Mouse (Mus musculus): ENCODE results near the gene Evi2b. TPM values are rescaled to one million over a fixed set of nuclear protein-coding genes. Genes with fewer than 3 reads are reported as not detected.
A peak's percentile ranks its signal among the peaks of the same experiment; 100 is the strongest.

Evi2b gene
- polyA plus RNA-seq, 1 experiment = 0.30 TPM

GRCm38 (mm10) chr11:79511970-79512369 is 11.6 kb downstream of the Evi2b start:
- Histone ChIP-seq H3K36me3 (ENCODE audit: control insufficient read depth, insufficient read depth) (peaks cover 8% of the 10 kb centered on the region), H3K27me3 (ENCODE audit: control insufficient read depth, insufficient read depth, insufficient read length) (no peaks in the 10 kb centered on the region), H3ac (ENCODE audit: control insufficient read depth, insufficient read length, low read depth) (no peak overlapping the region), H3K79me2 (ENCODE audit: control insufficient read depth, insufficient read depth) (no peaks in the 10 kb centered on the region), H3K4me3 (ENCODE audit: insufficient read depth, poor library complexity, severe bottlenecking) (no peak overlapping the region), H3K79me3 (ENCODE audit: low read depth) (no peaks in the 10 kb centered on the region)
- no peak for TF ChIP-seq MYOG (IDR thresholded peaks at IDR 0.05; ENCODE audit: control insufficient read depth, extremely low read depth, insufficient read length)
- TF ChIP-seq CEBPB (IDR thresholded peaks at IDR 0.05; ENCODE audit: low read depth) = no peak
- TF ChIP-seq FOSL1 (IDR thresholded peaks at IDR 0.05; ENCODE audit: insufficient read depth, low read length, poor library complexity, severe bottlenecking) = no peak
- no peak for TF ChIP-seq MYOD1 (IDR thresholded peaks at IDR 0.05; ENCODE audit: control insufficient read depth, insufficient read length, low read depth)
- TF ChIP-seq CTCF (IDR thresholded peaks at IDR 0.05; ENCODE audit: control insufficient read depth, insufficient read depth, insufficient read length) = no peak
- no peak for TF ChIP-seq USF1 (IDR thresholded peaks at IDR 0.05; ENCODE audit: low read depth)
- no peak for TF ChIP-seq MAX (IDR thresholded peaks at IDR 0.05)

- Histone ChIP-seq H3ac (ENCODE audit: control insufficient read depth, insufficient read length, low read depth) (no peak overlapping the region), H3K4me3 (ENCODE audit: insufficient read depth, poor library complexity, severe bottlenecking) (no peak overlapping the region), H3K27me3 (ENCODE audit: control insufficient read depth, insufficient read depth, insufficient read length) (no peaks in the 10 kb centered on the region), H3K79me3 (ENCODE audit: low read depth) (no peaks in the 10 kb centered on the region), H3K36me3 (ENCODE audit: control insufficient read depth, insufficient read depth) (peaks cover 13% of the 10 kb centered on the region), H3K79me2 (ENCODE audit: control insufficient read depth, insufficient read depth) (no peaks in the 10 kb centered on the region)
- TF ChIP-seq CEBPB (IDR thresholded peaks at IDR 0.05; ENCODE audit: low read depth) (no peak), MYOD1 (IDR thresholded peaks at IDR 0.05; ENCODE audit: control insufficient read depth, insufficient read length, low read depth) (no peak)
Observed at GRCm38 (mm10) chr11:79504506-79504905, 19.1 kb downstream of the Evi2b start.

DNA sequence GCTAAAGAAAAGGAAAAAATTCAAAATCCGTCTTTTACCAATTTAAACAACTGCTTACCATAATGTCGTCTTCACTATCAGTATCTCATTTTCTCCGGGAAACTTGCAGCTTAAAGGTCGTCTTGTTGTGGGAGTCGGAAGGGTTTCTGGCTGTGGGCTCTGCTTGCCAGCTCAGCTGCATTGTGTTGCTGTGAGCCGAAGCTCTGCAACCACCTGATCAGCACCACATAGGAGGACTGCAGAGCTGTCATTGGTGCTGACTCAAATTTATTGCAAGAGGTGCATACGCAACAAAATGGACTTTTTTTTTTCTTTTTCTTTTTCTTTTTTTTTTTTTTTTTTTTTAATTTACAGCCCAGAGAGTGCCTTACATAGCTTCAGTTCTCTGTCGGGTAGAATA is 19.7 kb downstream of the Evi2b start, which contains the start of gene Omg:
Gene Omg, minus strand, starts transcription at position 240 of the 400 bp plus-strand sequence.
- H3K4me3 ChIP-seq (ENCODE audit: insufficient read depth, poor library complexity, severe bottlenecking) = no peak within 1 kb of the TSS
- H3K27me3 ChIP-seq (ENCODE audit: control insufficient read depth, insufficient read depth, insufficient read length) = no peaks in the 10 kb centered on the region
- TF ChIP-seq USF1 (IDR thresholded peaks at IDR 0.05; ENCODE audit: low read depth) = no peak
- no peak for TF ChIP-seq CEBPB (IDR thresholded peaks at IDR 0.05; ENCODE audit: low read depth)
- TF ChIP-seq MAX (IDR thresholded peaks at IDR 0.05) = no peak
- H3K79me3 ChIP-seq (ENCODE audit: low read depth) = no peaks in the 10 kb centered on the region
- peaks cover 13% of the 10 kb centered on the region for H3K36me3 ChIP-seq (ENCODE audit: control insufficient read depth, insufficient read depth)
- no peaks in the 10 kb centered on the region for H3K79me2 ChIP-seq (ENCODE audit: control insufficient read depth, insufficient read depth)
- no peak within 1 kb of the TSS for H3ac ChIP-seq (ENCODE audit: control insufficient read depth, insufficient read length, low read depth)

- peaks cover 13% of the 10 kb centered on the region for H3K36me3 ChIP-seq (ENCODE audit: control insufficient read depth, insufficient read depth)
- no peaks in the 10 kb centered on the region for H3K79me3 ChIP-seq (ENCODE audit: low read depth)
- no peaks in the 10 kb centered on the region for H3K27me3 ChIP-seq (ENCODE audit: control insufficient read depth, insufficient read depth, insufficient read length)
- no peak overlapping the region for H3ac ChIP-seq (ENCODE audit: control insufficient read depth, insufficient read length, low read depth)
- no peaks in the 10 kb centered on the region for H3K79me2 ChIP-seq (ENCODE audit: control insufficient read depth, insufficient read depth)
- no peak overlapping the region for H3K4me3 ChIP-seq (ENCODE audit: insufficient read depth, poor library complexity, severe bottlenecking)
- no peak for TF ChIP-seq FOSL1 (IDR thresholded peaks at IDR 0.05; ENCODE audit: insufficient read depth, low read length, poor library complexity, severe bottlenecking)
- TF ChIP-seq MYOG (IDR thresholded peaks at IDR 0.05; ENCODE audit: control insufficient read depth, extremely low read depth, insufficient read length) = no peak
- TF ChIP-seq MYOD1 (IDR thresholded peaks at IDR 0.05; ENCODE audit: control insufficient read depth, insufficient read length, low read depth) = no peak
- no peak for TF ChIP-seq MAX (IDR thresholded peaks at IDR 0.05)
- TF ChIP-seq CEBPB (IDR thresholded peaks at IDR 0.05; ENCODE audit: low read depth) = no peak
Observed at GRCm38 (mm10) chr11:79502917-79503316, 20.6 kb downstream of the Evi2b start.

- Histone ChIP-seq H3K27me3 (ENCODE audit: control insufficient read depth, insufficient read depth, insufficient read length) (no peaks in the 10 kb centered on the region), H3K79me3 (ENCODE audit: low read depth) (no peaks in the 10 kb centered on the region), H3K79me2 (ENCODE audit: control insufficient read depth, insufficient read depth) (no peaks in the 10 kb centered on the region), H3K36me3 (ENCODE audit: control insufficient read depth, insufficient read depth) (peaks cover 13% of the 10 kb centered on the region), H3K4me3 (ENCODE audit: insufficient read depth, poor library complexity, severe bottlenecking) (no peak overlapping the region), H3ac (ENCODE audit: control insufficient read depth, insufficient read length, low read depth) (peak overlapping the region; percentile 33)
- TF ChIP-seq MAX (IDR thresholded peaks at IDR 0.05) (peak; percentile 42), MYOG (IDR thresholded peaks at IDR 0.05; ENCODE audit: control insufficient read depth, extremely low read depth, insufficient read length) (no peak)
Observed at GRCm38 (mm10) chr11:79494976-79495800, 28.4 kb downstream of the Evi2b start.

GRCm38 (mm10) chr11:79484721-79485120 is 38.8 kb downstream of the Evi2b start:
- no peaks in the 10 kb centered on the region for H3K27me3 ChIP-seq (ENCODE audit: control insufficient read depth, insufficient read depth, insufficient read length)
- H3ac ChIP-seq (ENCODE audit: control insufficient read depth, insufficient read length, low read depth) = no peak overlapping the region
- no peaks in the 10 kb centered on the region for H3K79me2 ChIP-seq (ENCODE audit: control insufficient read depth, insufficient read depth)
- H3K4me3 ChIP-seq (ENCODE audit: insufficient read depth, poor library complexity, severe bottlenecking) = no peak overlapping the region
- no peaks in the 10 kb centered on the region for H3K79me3 ChIP-seq (ENCODE audit: low read depth)
- H3K36me3 ChIP-seq (ENCODE audit: control insufficient read depth, insufficient read depth) = peaks cover 41% of the 10 kb centered on the region
- TF ChIP-seq MAX (IDR thresholded peaks at IDR 0.05) (no peak), CTCF (IDR thresholded peaks at IDR 0.05; ENCODE audit: control insufficient read depth, insufficient read depth, insufficient read length) (no peak), CEBPB (IDR thresholded peaks at IDR 0.05; ENCODE audit: low read depth) (no peak), USF1 (IDR thresholded peaks at IDR 0.05; ENCODE audit: low read depth) (no peak), MYOG (IDR thresholded peaks at IDR 0.05; ENCODE audit: control insufficient read depth, extremely low read depth, insufficient read length) (no peak), MYOD1 (IDR thresholded peaks at IDR 0.05; ENCODE audit: control insufficient read depth, insufficient read length, low read depth) (no peak), FOSL1 (IDR thresholded peaks at IDR 0.05; ENCODE audit: insufficient read depth, low read length, poor library complexity, severe bottlenecking) (no peak)

Measured in C2C12 (cell line).